Mouse (Mus musculus): ENCODE results near the gene Acoxl. TPM values are rescaled to one million over a fixed set of nuclear protein-coding genes. Genes with fewer than 3 reads are reported as not detected.

Gene Acoxl
- polyA plus RNA-seq, 1 experiment from 2014 or later: 0.39 TPM

DNA sequence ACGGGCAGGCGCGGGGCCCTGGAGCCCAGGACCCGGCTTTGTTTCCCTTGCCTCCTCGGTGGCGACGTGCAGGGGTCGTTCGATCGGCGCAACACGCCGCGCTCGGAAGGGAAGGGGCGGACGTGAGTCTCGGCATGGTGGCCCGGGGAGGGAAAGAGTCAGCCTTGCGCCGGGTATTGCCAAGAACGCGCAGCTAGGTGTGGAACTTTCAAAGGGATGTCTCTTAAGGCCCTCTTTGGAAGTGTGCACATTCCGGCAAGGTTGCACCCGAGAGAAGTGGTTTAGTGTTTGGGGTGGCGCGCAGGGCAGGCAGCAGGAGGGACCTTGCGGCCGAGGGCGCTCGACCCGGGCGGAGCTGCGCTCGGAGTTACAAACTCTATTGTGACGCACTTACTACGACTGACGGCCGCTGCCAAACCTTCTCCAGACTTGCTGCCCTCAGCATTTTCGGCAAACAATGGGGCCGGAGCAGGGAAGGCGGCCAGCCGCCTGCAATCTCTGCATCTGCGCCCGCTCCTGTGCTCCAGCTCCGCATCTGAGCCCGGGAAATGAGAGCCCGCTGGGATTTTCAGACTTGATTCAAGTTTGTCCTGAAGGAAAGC is 289.1 kb downstream of the Acoxl start:
- Histone ChIP-seq H3K4me1 (ENCODE audit: control insufficient read depth, insufficient read depth, low read length) (peaks cover 2% of the 10 kb centered on the region; the same call in 1 of the 2 replicates), H3K27ac (replicated peaks; ENCODE audit: low read depth, low read length) (peak overlapping the region; percentile 78), H3K9me3 (replicated peaks; ENCODE audit: control insufficient read depth, low read length) (no peaks in the 10 kb centered on the region), H3K36me3 (replicated peaks; ENCODE audit: control insufficient read depth, insufficient read depth, low read depth, low read length) (peaks cover 2% of the 10 kb centered on the region; the same call in 1 of the 2 replicates), H3K9ac (replicated peaks; ENCODE audit: low read length) (peak overlapping the region; percentile 82), H3K4me3 (ENCODE audit: low read depth, low read length) (peak overlapping the region; percentile 67), H3K27me3 (ENCODE audit: control insufficient read depth, insufficient read depth, low read length) (peaks cover 6% of the 10 kb centered on the region; the same call in 1 of the 2 replicates), H3K4me2 (ENCODE audit: low read depth, low read length) (peak overlapping the region; percentile 94)
- peak; percentile 14 for ATAC-seq (replicated peaks; ENCODE audit: insufficient number of reproducible peaks, low FRiP score, low TSS enrichment, low read depth)
- WGBS: under 1% methylated on average over 45 of the region's 48 CpGs
- DNase-seq (ENCODE audit: low spot score): peak; percentile 76

DNA sequence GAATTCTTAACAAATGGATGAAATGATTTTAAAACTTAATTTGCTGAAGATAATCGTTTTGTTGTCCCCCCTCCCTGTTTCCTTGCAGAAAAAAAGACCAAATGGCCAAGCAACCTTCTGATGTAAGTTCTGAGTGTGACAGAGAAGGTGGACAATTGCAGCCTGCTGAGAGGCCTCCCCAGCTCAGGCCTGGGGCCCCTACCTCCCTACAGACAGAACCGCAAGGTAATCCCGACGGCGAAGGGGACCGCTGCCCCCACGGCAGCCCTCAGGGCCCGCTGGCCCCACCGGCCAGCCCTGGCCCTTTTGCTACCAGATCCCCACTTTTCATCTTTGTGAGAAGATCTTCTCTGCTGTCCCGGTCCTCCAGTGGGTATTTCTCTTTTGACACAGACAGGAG is 289.9 kb downstream of the Acoxl start:
- peak overlapping the region; percentile 67 for H3K4me3 ChIP-seq (ENCODE audit: low read depth, low read length)
- peaks cover 2% of the 10 kb centered on the region; the same call in 1 of the 2 replicates for H3K36me3 ChIP-seq (replicated peaks; ENCODE audit: control insufficient read depth, insufficient read depth, low read depth, low read length)
- WGBS: 21% methylated on average over 10 of the region's 10 CpGs
- H3K4me1 ChIP-seq (ENCODE audit: control insufficient read depth, insufficient read depth, low read length): peaks cover under 1% of the 10 kb centered on the region; the same call in 1 of the 2 replicates
- peak overlapping the region; percentile 82 for H3K9ac ChIP-seq (replicated peaks; ENCODE audit: low read length)
- DNase-seq (ENCODE audit: low spot score): no peak
- H3K27me3 ChIP-seq (ENCODE audit: control insufficient read depth, insufficient read depth, low read length): peaks cover 3% of the 10 kb centered on the region; the same call in 1 of the 2 replicates
- peak overlapping the region; percentile 94 for H3K4me2 ChIP-seq (ENCODE audit: low read depth, low read length)
- no peaks in the 10 kb centered on the region for H3K9me3 ChIP-seq (replicated peaks; ENCODE audit: control insufficient read depth, low read length)
- 0 out of 2 replicates have a peak overlapping the region, but pooled peaks have one; percentile 78 for H3K27ac ChIP-seq (replicated peaks; ENCODE audit: low read depth, low read length)
- no peak for ATAC-seq (replicated peaks; ENCODE audit: insufficient number of reproducible peaks, low FRiP score, low TSS enrichment, low read depth)

DNA sequence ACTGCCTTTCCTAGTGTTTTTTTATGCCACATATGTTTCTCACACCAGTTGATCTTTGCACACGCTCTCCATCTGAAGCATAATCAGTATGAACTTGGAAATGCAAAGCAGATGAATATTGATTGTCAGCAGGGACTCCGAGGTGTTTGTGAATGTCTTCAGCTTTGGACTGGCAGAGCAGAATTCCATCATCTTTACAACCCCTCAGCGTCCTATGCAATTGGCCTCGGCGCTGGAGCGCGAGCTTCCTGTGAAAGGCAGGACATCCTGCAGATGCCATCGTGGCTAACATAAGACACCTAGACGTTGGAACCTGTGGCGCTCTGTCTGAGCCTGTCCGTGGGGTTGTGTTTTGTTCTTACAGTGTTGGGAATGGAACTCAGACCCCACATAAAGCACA is 292.8 kb downstream of the Acoxl start:
- Histone ChIP-seq H3K9me3 (replicated peaks; ENCODE audit: control insufficient read depth, low read length) (no peaks in the 10 kb centered on the region), H3K27ac (replicated peaks; ENCODE audit: low read depth, low read length) (no peak overlapping the region), H3K27me3 (ENCODE audit: control insufficient read depth, insufficient read depth, low read length) (no peaks in the 10 kb centered on the region), H3K9ac (replicated peaks; ENCODE audit: low read length) (no peak overlapping the region), H3K4me2 (ENCODE audit: low read depth, low read length) (no peak overlapping the region), H3K4me1 (ENCODE audit: control insufficient read depth, insufficient read depth, low read length) (no peaks in the 10 kb centered on the region; the same call in 1 of the 2 replicates), H3K4me3 (ENCODE audit: low read depth, low read length) (no peak overlapping the region), H3K36me3 (replicated peaks; ENCODE audit: control insufficient read depth, insufficient read depth, low read depth, low read length) (peaks cover 2% of the 10 kb centered on the region; the same call in 1 of the 2 replicates)
- DNase-seq (ENCODE audit: low spot score) (no peak), ATAC-seq (replicated peaks; ENCODE audit: insufficient number of reproducible peaks, low FRiP score, low TSS enrichment, low read depth) (no peak)
- WGBS: 92% methylated on average over 11 of the region's 11 CpGs

DNA sequence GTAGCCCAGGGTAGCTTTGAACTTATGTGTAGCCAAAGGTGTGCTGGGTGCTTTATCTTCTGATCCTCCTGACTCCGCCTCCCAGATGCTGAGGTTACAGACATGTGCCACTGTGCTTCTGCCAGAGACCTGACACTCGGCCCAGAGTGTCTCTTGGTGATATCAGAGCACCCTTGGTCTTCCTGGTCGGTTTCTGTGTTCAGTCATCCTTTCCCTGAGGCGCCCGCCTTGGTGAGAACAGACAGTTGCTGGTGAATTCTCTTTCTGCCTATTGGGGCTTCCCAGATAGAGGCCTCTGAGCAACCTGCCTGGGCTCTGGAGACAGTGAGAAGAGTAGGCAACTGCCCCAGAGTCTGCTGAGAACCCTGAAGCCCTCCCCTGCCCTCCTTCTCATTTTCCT is 294.0 kb downstream of the Acoxl start:
- Histone ChIP-seq H3K27ac (replicated peaks; ENCODE audit: low read depth, low read length) (no peak overlapping the region), H3K27me3 (ENCODE audit: control insufficient read depth, insufficient read depth, low read length) (no peaks in the 10 kb centered on the region), H3K4me2 (ENCODE audit: low read depth, low read length) (no peak overlapping the region), H3K9me3 (replicated peaks; ENCODE audit: control insufficient read depth, low read length) (no peaks in the 10 kb centered on the region), H3K4me1 (ENCODE audit: control insufficient read depth, insufficient read depth, low read length) (no peaks in the 10 kb centered on the region; the same call in 1 of the 2 replicates), H3K4me3 (ENCODE audit: low read depth, low read length) (no peak overlapping the region), H3K9ac (replicated peaks; ENCODE audit: low read length) (no peak overlapping the region), H3K36me3 (replicated peaks; ENCODE audit: control insufficient read depth, insufficient read depth, low read depth, low read length) (peaks cover 2% of the 10 kb centered on the region; the same call in 1 of the 2 replicates)
- no peak for DNase-seq (ENCODE audit: low spot score)
- ATAC-seq (replicated peaks; ENCODE audit: insufficient number of reproducible peaks, low FRiP score, low TSS enrichment, low read depth): no peak
- WGBS: 79% methylated on average over 5 of the region's 5 CpGs

DNA sequence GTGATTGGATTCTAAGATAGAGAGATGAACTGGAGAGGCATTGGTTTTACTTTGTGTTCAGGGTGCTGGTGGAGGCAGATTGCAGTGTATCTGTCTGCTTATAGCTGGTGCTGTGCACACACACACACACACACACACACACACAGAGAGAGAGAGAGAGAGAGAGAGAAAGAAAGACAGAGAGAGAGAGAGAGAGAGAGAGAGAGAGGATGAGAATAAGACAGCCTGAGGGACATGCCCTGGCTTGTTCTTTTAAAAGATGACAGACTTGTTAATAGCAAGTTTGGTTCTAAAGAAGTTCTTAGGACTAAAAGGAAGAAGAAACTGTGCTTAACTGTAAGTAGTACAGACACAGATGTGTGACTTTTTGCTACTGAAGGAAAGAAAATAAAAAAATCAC is 295.2 kb downstream of the Acoxl start:
- Histone ChIP-seq H3K27me3 (ENCODE audit: control insufficient read depth, insufficient read depth, low read length) (no peaks in the 10 kb centered on the region), H3K4me1 (ENCODE audit: control insufficient read depth, insufficient read depth, low read length) (no peaks in the 10 kb centered on the region; the same call in 1 of the 2 replicates), H3K27ac (replicated peaks; ENCODE audit: low read depth, low read length) (no peak overlapping the region), H3K4me3 (ENCODE audit: low read depth, low read length) (no peak overlapping the region), H3K36me3 (replicated peaks; ENCODE audit: control insufficient read depth, insufficient read depth, low read depth, low read length) (peaks cover 2% of the 10 kb centered on the region; the same call in 1 of the 2 replicates), H3K9ac (replicated peaks; ENCODE audit: low read length) (no peak overlapping the region), H3K9me3 (replicated peaks; ENCODE audit: control insufficient read depth, low read length) (no peaks in the 10 kb centered on the region), H3K4me2 (ENCODE audit: low read depth, low read length) (no peak overlapping the region)
- no peak for DNase-seq (ENCODE audit: low spot score)
- no peak for ATAC-seq (replicated peaks; ENCODE audit: insufficient number of reproducible peaks, low FRiP score, low TSS enrichment, low read depth)

DNA sequence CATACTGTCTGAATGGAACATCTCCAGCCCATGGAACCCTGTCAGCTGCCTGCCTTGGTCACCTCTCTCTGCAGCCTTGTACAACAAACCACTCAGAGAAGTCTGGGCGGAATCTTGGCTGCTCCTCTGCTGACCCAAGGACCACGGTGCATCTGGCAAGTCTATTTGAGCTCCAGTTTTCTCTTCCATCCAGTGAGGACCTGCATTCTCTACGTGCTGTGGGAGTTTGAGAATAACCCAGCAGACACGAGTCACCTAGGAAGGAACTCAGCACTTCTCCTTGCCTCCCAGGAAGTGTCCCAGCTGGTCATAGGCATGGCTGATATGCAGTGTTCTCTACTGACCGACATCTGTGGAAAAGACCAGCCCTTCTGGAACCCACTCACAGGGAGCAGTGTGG is 295.8 kb downstream of the Acoxl start:
- no peak overlapping the region for H3K4me3 ChIP-seq (ENCODE audit: low read depth, low read length)
- H3K9ac ChIP-seq (replicated peaks; ENCODE audit: low read length): no peak overlapping the region
- DNase-seq (ENCODE audit: low spot score) (no peak), ATAC-seq (replicated peaks; ENCODE audit: insufficient number of reproducible peaks, low FRiP score, low TSS enrichment, low read depth) (no peak)
- no peaks in the 10 kb centered on the region for H3K27me3 ChIP-seq (ENCODE audit: control insufficient read depth, insufficient read depth, low read length)
- 86% methylated on average over 5 of the region's 5 CpGs for WGBS
- peaks cover 2% of the 10 kb centered on the region; the same call in 1 of the 2 replicates for H3K36me3 ChIP-seq (replicated peaks; ENCODE audit: control insufficient read depth, insufficient read depth, low read depth, low read length)
- H3K9me3 ChIP-seq (replicated peaks; ENCODE audit: control insufficient read depth, low read length): no peaks in the 10 kb centered on the region
- H3K4me1 ChIP-seq (ENCODE audit: control insufficient read depth, insufficient read depth, low read length): no peaks in the 10 kb centered on the region; the same call in 1 of the 2 replicates
- no peak overlapping the region for H3K27ac ChIP-seq (replicated peaks; ENCODE audit: low read depth, low read length)
- no peak overlapping the region for H3K4me2 ChIP-seq (ENCODE audit: low read depth, low read length)

DNA sequence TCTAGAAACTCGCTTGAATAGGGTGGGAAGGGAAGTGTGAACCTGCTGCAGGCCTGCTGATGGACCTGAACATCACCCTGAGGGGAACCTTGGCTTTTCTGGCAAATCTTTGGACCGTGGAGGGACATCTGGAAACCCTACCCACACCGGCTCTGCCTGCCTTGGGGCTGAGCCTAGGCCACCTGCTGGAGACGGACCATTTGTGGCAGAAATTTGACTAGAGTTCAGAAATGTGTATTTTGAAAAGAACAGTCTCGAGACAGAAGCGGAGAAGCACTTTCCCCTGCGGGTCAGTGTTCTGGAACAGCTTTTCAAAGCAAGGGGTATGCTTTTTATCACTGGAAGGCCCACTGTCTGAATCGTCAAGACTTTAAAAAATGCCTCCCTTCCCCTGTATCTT is 296.3 kb downstream of the Acoxl start:
- H3K4me3 ChIP-seq (ENCODE audit: low read depth, low read length): no peak overlapping the region
- no peak overlapping the region for H3K4me2 ChIP-seq (ENCODE audit: low read depth, low read length)
- no peak overlapping the region for H3K27ac ChIP-seq (replicated peaks; ENCODE audit: low read depth, low read length)
- H3K9ac ChIP-seq (replicated peaks; ENCODE audit: low read length): no peak overlapping the region; the same call in 1 of the 2 replicates
- H3K27me3 ChIP-seq (ENCODE audit: control insufficient read depth, insufficient read depth, low read length): no peaks in the 10 kb centered on the region
- H3K4me1 ChIP-seq (ENCODE audit: control insufficient read depth, insufficient read depth, low read length): no peaks in the 10 kb centered on the region; the same call in 1 of the 2 replicates
- ATAC-seq (replicated peaks; ENCODE audit: insufficient number of reproducible peaks, low FRiP score, low TSS enrichment, low read depth): no peak
- DNase-seq (ENCODE audit: low spot score): no peak
- peaks cover 2% of the 10 kb centered on the region; the same call in 1 of the 2 replicates for H3K36me3 ChIP-seq (replicated peaks; ENCODE audit: control insufficient read depth, insufficient read depth, low read depth, low read length)
- H3K9me3 ChIP-seq (replicated peaks; ENCODE audit: control insufficient read depth, low read length): no peaks in the 10 kb centered on the region
- WGBS: 67% methylated on average over 8 of the region's 8 CpGs

DNA sequence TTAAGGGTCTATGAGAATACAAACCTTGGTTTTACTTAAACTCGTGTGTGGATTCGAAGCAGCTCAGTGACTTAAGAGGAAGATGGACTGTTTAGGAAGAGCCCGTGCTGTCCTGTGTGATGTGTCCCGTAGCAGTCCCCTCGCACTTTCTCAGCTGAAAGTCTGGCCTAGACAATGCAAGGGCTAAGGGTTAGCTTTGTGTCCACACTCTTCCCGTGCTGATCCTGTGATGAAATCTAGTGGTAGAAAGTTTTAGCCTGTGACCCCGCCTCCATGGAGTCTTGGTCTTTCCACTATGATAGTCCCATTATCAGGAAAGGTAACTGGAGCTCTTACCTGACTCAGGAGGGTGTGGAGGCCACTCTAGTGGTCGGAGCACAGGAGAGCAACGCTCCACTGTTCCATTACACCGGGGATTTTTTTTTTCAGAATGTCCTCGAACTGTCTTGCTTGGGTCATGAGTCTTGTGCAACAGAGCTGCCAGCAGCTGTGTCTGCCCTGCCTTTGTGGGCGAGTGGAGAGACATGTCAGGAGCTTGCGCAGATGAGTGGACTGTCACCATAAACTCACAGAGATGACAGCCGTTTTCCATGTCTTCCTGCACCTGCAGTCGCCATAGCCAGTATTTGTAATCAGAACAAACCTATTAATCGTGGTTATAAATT is 298.2 kb downstream of the Acoxl start:
- no peak overlapping the region for H3K4me3 ChIP-seq (ENCODE audit: low read depth, low read length)
- 88% methylated on average over 16 of the region's 16 CpGs for WGBS
- no peak for ATAC-seq (replicated peaks; ENCODE audit: insufficient number of reproducible peaks, low FRiP score, low TSS enrichment, low read depth)

More for the DNA sequence above, 298.2 kb downstream of the Acoxl start:
- H3K36me3 ChIP-seq (replicated peaks; ENCODE audit: control insufficient read depth, insufficient read depth, low read depth, low read length): no peaks in the 10 kb centered on the region; the same call in 1 of the 2 replicates
- H3K4me1 ChIP-seq (ENCODE audit: control insufficient read depth, insufficient read depth, low read length): no peaks in the 10 kb centered on the region; the same call in 1 of the 2 replicates
- H3K27me3 ChIP-seq (ENCODE audit: control insufficient read depth, insufficient read depth, low read length): no peaks in the 10 kb centered on the region
- H3K9me3 ChIP-seq (replicated peaks; ENCODE audit: control insufficient read depth, low read length): no peaks in the 10 kb centered on the region
- DNase-seq (ENCODE audit: low spot score): no peak
- no peak overlapping the region for H3K4me2 ChIP-seq (ENCODE audit: low read depth, low read length)
- no peak overlapping the region for H3K27ac ChIP-seq (replicated peaks; ENCODE audit: low read depth, low read length)
- H3K9ac ChIP-seq (replicated peaks; ENCODE audit: low read length): no peak overlapping the region
